Comparison of ENCODE assay signal across 40 mouse cellular contexts in genomic region chr7:4669156-4669555, GRCm38 (mm10). TPM values are rescaled to one million over a fixed set of nuclear protein-coding genes. Genes with fewer than 3 reads are reported as not detected.
"Had no signal": no experiment of that assay in that cellular context is flagged by ENCODE, and none has a peak within 500 bp of the region (broad histone marks: within the 10 kb centered on the region; RNA-seq: fewer than 3 reads in every experiment).

No protein-coding gene starts in this region.

- H3K9me3 ChIP-seq: heart, embryonic 10.5 days; heart, embryonic 12.5 days; heart, embryonic 13.5 days; heart, embryonic 15.5 days; hindbrain, embryonic 10.5 days; hindbrain, embryonic 13.5 days; hindbrain, embryonic 15.5 days; intestine, embryonic 15.5 days; kidney, embryonic 15.5 days had no signal

- H3K4me1 ChIP-seq: heart, embryonic 10.5 days; heart, embryonic 12.5 days; hindbrain, embryonic 10.5 days; hindbrain, embryonic 12.5 days; hindbrain, embryonic 13.5 days; hindbrain, embryonic 15.5 days; kidney, embryonic 15.5 days had no signal

- H3K27ac ChIP-seq: heart, embryonic 10.5 days; heart, embryonic 13.5 days; heart, embryonic 15.5 days; hindbrain, embryonic 10.5 days; hindbrain, embryonic 12.5 days; hindbrain, embryonic 13.5 days; hindbrain, embryonic 14.5 days; hindbrain, embryonic 15.5 days; hindbrain, postnatal 0 days; intestine, embryonic 15.5 days; kidney, embryonic 15.5 days; kidney, postnatal 0 days; layer of hippocampus, adult 2 months had no signal

- H3K4me3 ChIP-seq: heart, embryonic 10.5 days; heart, embryonic 12.5 days; heart, embryonic 13.5 days; heart, embryonic 15.5 days; hindbrain, embryonic 10.5 days; hindbrain, embryonic 12.5 days; hindbrain, embryonic 13.5 days; hindbrain, embryonic 15.5 days; intestine, embryonic 15.5 days; kidney, embryonic 15.5 days; layer of hippocampus, adult 2 months had no signal

- DNase-seq: heart, postnatal 10 days; heart, postnatal 14 days; heart, postnatal 36 days; heart, postnatal 4 days; kidney, adult 11 months; kidney, adult 18-20 months; kidney, adult 2 months; kidney, adult 8-10 months; kidney, adult 9 months; kidney, postnatal 10 days; kidney, postnatal 14 days; kidney, postnatal 25 days; kidney, postnatal 36 days; kidney, postnatal 4 days; layer of hippocampus, adult 9-11 months; layer of hippocampus, postnatal 36 days had no signal

- H3K9ac ChIP-seq: heart, embryonic 12.5 days; heart, embryonic 13.5 days; heart, embryonic 15.5 days; hindbrain, embryonic 12.5 days; hindbrain, embryonic 13.5 days; hindbrain, embryonic 14.5 days; hindbrain, embryonic 15.5 days; intestine, embryonic 15.5 days; kidney, embryonic 15.5 days had no signal

- ATAC-seq: hindbrain, embryonic 16.5 days; hindbrain, postnatal 0 days; inflammation-experienced regulatory T-cells, adult 6 months; intestine, embryonic 15.5 days; intestine, embryonic 16.5 days; intestine, postnatal 0 days had no signal

- H3K27me3 ChIP-seq: heart, embryonic 12.5 days; heart, embryonic 13.5 days; heart, embryonic 15.5 days; hindbrain, embryonic 12.5 days; hindbrain, embryonic 13.5 days; hindbrain, embryonic 15.5 days; intestine, embryonic 15.5 days; kidney, embryonic 15.5 days had no signal

- H3K4me2 ChIP-seq: heart, embryonic 11.5 days; heart, embryonic 12.5 days; heart, embryonic 13.5 days; heart, embryonic 15.5 days; hindbrain, embryonic 12.5 days; hindbrain, embryonic 13.5 days; hindbrain, embryonic 14.5 days; hindbrain, embryonic 15.5 days; intestine, embryonic 15.5 days; kidney, embryonic 15.5 days had no signal

RNA-seq across cellular contexts. Expression of gene Tmem150b, which starts 55.9 kb away (rescaled TPM):
- total RNA-seq: heart, postnatal 14 days; hindbrain, postnatal 0 days; layer of hippocampus, postnatal 10 days; layer of hippocampus, postnatal 14 days; layer of hippocampus, postnatal 25 days; left cerebral cortex, adult 18-20 months had no signal
- polyA plus RNA-seq: heart, embryonic 10.5 days; heart, embryonic 11.5 days; heart, embryonic 12.5 days; heart, postnatal 0 days; inflammation-experienced regulatory T-cells, adult 6 months had no signal
